Mouse (Mus musculus): ENCODE data around the gene Lman2.

The Lman2 gene

GRCm38 (mm10) chr13:55370234-55370633, 7.7 kb upstream of the Lman2 start:
- peak; percentile 61 for DNase-seq

GRCm38 (mm10) chr13:55369531-55370114, 7.0 kb upstream of the Lman2 start, which contains the start of gene Rgs14:
Rgs14 (plus strand) TSS chr13:55369732.
- no peak for DNase-seq

- DNase-seq = no peak
These were observed 5.8 kb upstream of the Lman2 start for GRCm38 (mm10) chr13:55368401-55368800.

GRCm38 (mm10) chr13:55361974-55362452, 570 bp downstream of the Lman2 start:
- no peak for DNase-seq

GRCm38 (mm10) chr13:55361145-55361544, 1.4 kb downstream of the Lman2 start:
- DNase-seq = no peak

- DNase-seq = no peak
These were observed 15.8 kb downstream of the Lman2 start for GRCm38 (mm10) chr13:55346745-55347144.

GRCm38 (mm10) chr13:55344286-55344685, 18.3 kb downstream of the Lman2 start:
- no peak for DNase-seq

GRCm38 (mm10) chr13:55342469-55342868, 20.1 kb downstream of the Lman2 start:
- DNase-seq = no peak

- DNase-seq = no peak
These were observed 23.3 kb downstream of the Lman2 start for GRCm38 (mm10) chr13:55339259-55339658.

GRCm38 (mm10) chr13:55338131-55339054, 24.2 kb downstream of the Lman2 start:
- no peak for DNase-seq

- DNase-seq = no peak
These were observed 25.1 kb downstream of the Lman2 start for GRCm38 (mm10) chr13:55337341-55337975.

- DNase-seq = no peak
These were observed 26.9 kb downstream of the Lman2 start for GRCm38 (mm10) chr13:55335701-55336100.

- no peak for DNase-seq
These were observed 30.3 kb downstream of the Lman2 start for GRCm38 (mm10) chr13:55332331-55332730.

GRCm38 (mm10) chr13:55330567-55331400, 31.8 kb downstream of the Lman2 start:
- DNase-seq = no peak

- DNase-seq = peak; percentile 90
These were observed 32.7 kb downstream of the Lman2 start, which contains the start of gene Mxd3 for GRCm38 (mm10) chr13:55329683-55330566. Mxd3 (minus strand) TSS chr13:55329823.

GRCm38 (mm10) chr13:55329109-55329682, 33.4 kb downstream of the Lman2 start:
- no peak for DNase-seq

GRCm38 (mm10) chr13:55328641-55329040, 33.9 kb downstream of the Lman2 start:
- no peak for DNase-seq

GRCm38 (mm10) chr13:55328171-55328570, 34.4 kb downstream of the Lman2 start:
- DNase-seq = no peak

- peak; percentile 84 for DNase-seq
These were observed 35.0 kb downstream of the Lman2 start for GRCm38 (mm10) chr13:55327633-55328032.

GRCm38 (mm10) chr13:55327169-55327568, 35.4 kb downstream of the Lman2 start:
- no peak for DNase-seq

- DNase-seq = no peak
These were observed 37.0 kb downstream of the Lman2 start for GRCm38 (mm10) chr13:55325596-55325995.
